Mouse (Mus musculus) neural tube, embryonic 12.5 days (tissue): Measurements from ENCODE around the gene Azi2. TPM values are rescaled to one million over a fixed set of nuclear protein-coding genes. Genes with fewer than 3 reads are reported as not detected.

Source experiments
- ATAC-seq: fragments of 200-750 bp; cut with Nextera tagmentation; 2 replicates; pipeline ENCODE4 v1.8.0; 2017; ENCODE audit warnings: low read depth, mild to moderate bottlenecking, moderate TSS enrichment, moderate library complexity; ENCODE audit not compliant: low FRiP score
- H3K27ac ChIP-seq: fragments of 300-500 bp; sonication (generic); 2 replicates; pipeline ENCODE4 v1.5.1; 2016
- H3K27me3 ChIP-seq: fragments of 300-500 bp; sonication (generic); replicated peaks from 2 replicates; pipeline ENCODE4 v1.6.1; 2016; ENCODE audit warnings: mild to moderate bottlenecking
- H3K36me3 ChIP-seq: fragments of 300-500 bp; sonication (generic); 2 replicates; pipeline ENCODE4 v1.6.1; 2016; ENCODE audit warnings: mild to moderate bottlenecking
- H3K4me1 ChIP-seq: fragments of 300-500 bp; sonication (generic); 2 replicates; pipeline ENCODE4 v1.6.1; 2016
- H3K4me2 ChIP-seq: fragments of 300-500 bp; sonication (generic); replicated peaks from 2 replicates; pipeline ENCODE4 v1.6.1; 2016; ENCODE audit warnings: mild to moderate bottlenecking
- H3K4me3 ChIP-seq: fragments of 300-500 bp; sonication (generic); 2 replicates; pipeline ENCODE4 v1.5.1; 2016
- H3K9ac ChIP-seq: fragments of 300-500 bp; sonication (generic); 2 replicates; pipeline ENCODE4 v1.6.1; 2016; ENCODE audit warnings: mild to moderate bottlenecking
- H3K9me3 ChIP-seq: fragments of 300-500 bp; sonication (generic); 2 replicates; pipeline ENCODE4 v1.6.1; 2016; ENCODE audit warnings: mild to moderate bottlenecking
- WGBS: fragments of 180-500 bp; shearing (Covaris S2); methylation state at CpG from one replicate; pipeline ENCODE4 v1.1.7; 2016; 5-methylcytosine and 5-hydroxymethylcytosine counted together
- microRNA-seq: library from miRNA; unstranded; fragments of <30 nt; microRNA quantifications from one replicate; pipeline ENCODE4, GENCODE M21; 2017
- polyA plus RNA-seq: library from polyadenylated mRNA; unstranded; fragments of >200 nt; fragmentation: Nextera tagmentation; extraction: Ambion mirVana; gene quantifications from 2 replicates; pipeline ENCODE4 v1.2.1, GENCODE M21; 2016

Azi2 gene
- polyA plus RNA-seq, 1 experiment from 2014 or later: 88.1 TPM

GRCm38 (mm10) chr9:118100484-118100883, 60.2 kb downstream of the Azi2 start:
- ATAC-seq: no peak
- Histone ChIP-seq H3K27me3 (no peaks in the 10 kb centered on the region), H3K9me3 (no peaks in the 10 kb centered on the region), H3K9ac (no peak overlapping the region), H3K4me2 (no peak overlapping the region), H3K4me3 (no peak overlapping the region), H3K27ac (no peak overlapping the region), H3K36me3 (no peaks in the 10 kb centered on the region), H3K4me1 (no peaks in the 10 kb centered on the region)
- 92% methylated on average over 2 of the region's 2 CpGs for WGBS

GRCm38 (mm10) chr9:118101802-118102201, 61.5 kb downstream of the Azi2 start:
- H3K9me3 ChIP-seq: no peaks in the 10 kb centered on the region
- WGBS: 83% methylated on average over 2 of the region's 2 CpGs
- no peak overlapping the region for H3K4me2 ChIP-seq
- no peak for ATAC-seq
- H3K27me3 ChIP-seq: no peaks in the 10 kb centered on the region
- H3K27ac ChIP-seq: no peak overlapping the region
- H3K36me3 ChIP-seq: no peaks in the 10 kb centered on the region
- no peaks in the 10 kb centered on the region for H3K4me1 ChIP-seq
- no peak overlapping the region for H3K4me3 ChIP-seq
- H3K9ac ChIP-seq: no peak overlapping the region

DNA sequence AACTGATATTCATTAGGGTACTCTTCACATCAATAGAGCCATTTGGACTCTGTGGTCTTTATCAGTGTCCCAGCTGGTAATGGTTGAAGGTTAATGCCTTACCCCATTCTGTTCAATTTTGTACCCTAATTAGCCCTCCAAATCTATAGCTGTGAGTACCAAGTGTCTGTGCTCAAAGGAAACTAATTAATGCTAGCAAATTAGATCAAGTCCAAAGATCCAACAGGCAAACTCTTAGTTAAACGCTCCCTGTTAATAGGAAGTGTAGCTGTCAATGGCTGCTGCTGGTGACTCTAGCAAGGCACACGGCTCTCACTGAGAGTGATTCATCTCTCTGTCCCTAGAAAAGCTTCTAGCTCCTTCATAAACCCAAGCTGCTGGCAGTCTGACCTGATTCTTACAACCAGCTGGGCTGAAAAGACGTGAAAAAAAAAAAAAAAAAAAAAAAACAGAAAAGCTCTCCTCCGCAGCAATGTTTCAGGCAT, 68.3 kb downstream of the Azi2 start:
- no peak overlapping the region for H3K27ac ChIP-seq
- H3K9me3 ChIP-seq: no peaks in the 10 kb centered on the region
- peaks cover 5% of the 10 kb centered on the region; the same call in 1 of the 2 replicates for H3K4me1 ChIP-seq
- no peak for ATAC-seq
- no peaks in the 10 kb centered on the region for H3K36me3 ChIP-seq
- WGBS: 52% methylated on average over 4 of the region's 4 CpGs
- H3K27me3 ChIP-seq: no peaks in the 10 kb centered on the region
- H3K4me2 ChIP-seq: no peak overlapping the region
- H3K9ac ChIP-seq: no peak overlapping the region
- no peak overlapping the region for H3K4me3 ChIP-seq

DNA sequence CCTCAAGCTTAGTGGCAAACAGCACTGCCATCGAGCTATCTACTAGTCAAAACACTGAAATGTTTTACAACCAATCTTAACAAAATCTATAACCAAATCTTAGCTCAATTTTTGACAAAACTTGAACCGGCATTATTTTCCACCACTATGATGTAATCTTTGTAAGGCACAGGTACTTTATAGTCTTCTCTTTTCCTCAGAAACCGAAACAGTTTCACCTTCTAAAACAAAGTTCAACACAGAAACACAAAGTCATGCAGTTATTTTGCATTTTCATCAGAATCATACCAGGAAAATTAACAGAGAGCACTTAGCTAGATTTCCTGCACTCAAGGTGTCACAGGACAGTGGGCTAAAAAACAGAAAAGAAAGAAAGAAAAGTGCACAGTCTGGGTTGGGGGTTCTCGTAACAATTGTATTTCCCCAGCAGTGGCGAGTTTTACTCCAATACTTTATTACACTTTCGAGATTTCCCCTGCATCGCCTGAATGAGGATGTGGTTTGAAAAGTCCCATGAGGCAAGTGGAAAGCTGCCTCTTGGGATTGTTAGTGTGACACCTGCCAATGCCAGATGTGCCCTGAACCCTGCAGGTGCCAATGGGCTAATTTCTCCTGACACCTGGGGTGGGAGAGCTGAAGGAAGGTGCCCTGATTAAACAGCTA, 69.5 kb downstream of the Azi2 start:
- H3K4me3 ChIP-seq: no peak overlapping the region
- no peak overlapping the region for H3K4me2 ChIP-seq
- H3K4me1 ChIP-seq: peaks cover 5% of the 10 kb centered on the region; the same call in 1 of the 2 replicates
- 0 out of 2 replicates have a peak, but pooled peaks cover 2% of the 10 kb centered on the region for H3K36me3 ChIP-seq
- no peak for ATAC-seq
- H3K27ac ChIP-seq: no peak overlapping the region
- H3K9ac ChIP-seq: no peak overlapping the region
- 75% methylated on average over 7 of the region's 7 CpGs for WGBS
- no peaks in the 10 kb centered on the region for H3K9me3 ChIP-seq
- no peaks in the 10 kb centered on the region for H3K27me3 ChIP-seq

- no peak for ATAC-seq
- no peaks in the 10 kb centered on the region for H3K27me3 ChIP-seq
- WGBS: 47% methylated on average over 2 of the region's 2 CpGs
Measured at GRCm38 (mm10) chr9:118110360-118110710, 70.0 kb downstream of the Azi2 start.

More at GRCm38 (mm10) chr9:118110360-118110710, 70.0 kb downstream of the Azi2 start:
- peaks cover 5% of the 10 kb centered on the region; the same call in 1 of the 2 replicates for H3K4me1 ChIP-seq
- no peak overlapping the region for H3K4me3 ChIP-seq
- no peak overlapping the region for H3K4me2 ChIP-seq
- H3K9ac ChIP-seq: no peak overlapping the region
- H3K27ac ChIP-seq: no peak overlapping the region
- no peaks in the 10 kb centered on the region for H3K9me3 ChIP-seq
- 0 out of 2 replicates have a peak, but pooled peaks cover 3% of the 10 kb centered on the region for H3K36me3 ChIP-seq

Small RNA genes lying within 50 kb of the gene (microRNA-seq; reads per million reads assigned to microRNA genes)
- not detected for gene Gm22008

Other genes with a start within 250 kb of the Azi2 start
- gene Cmc1, start 109.7 kb downstream of the Azi2 start, polyA plus RNA-seq: 41.3 and 44.2 TPM in 2 replicates